Mouse (Mus musculus) layer of hippocampus, adult 18-20 months (tissue): ENCODE measurements around the gene Sesn1. TPM values are rescaled to one million over a fixed set of nuclear protein-coding genes. Genes with fewer than 3 reads are reported as not detected.
"Not testable (repeated sequence)": the region's sequence is repeated elsewhere in the genome, so short reads cannot be mapped to it uniquely, and the experiment has no call there.

ENCODE experiments used
- DNase-seq, 2 experiments: peaks; one replicate each; pipeline ENCODE4 v3.0.0; 2022; ENCODE audit warnings: low spot score in 2 of 2
- total RNA-seq, 2 experiments: library from RNA; stranded (reverse); gene quantifications; 2 replicates each; pipeline ENCODE4 v1.2.3; 2021

Sesn1 gene
- total RNA-seq, 2 experiments from 2014 or later, result 54.1 to 55.6 TPM

DNA sequence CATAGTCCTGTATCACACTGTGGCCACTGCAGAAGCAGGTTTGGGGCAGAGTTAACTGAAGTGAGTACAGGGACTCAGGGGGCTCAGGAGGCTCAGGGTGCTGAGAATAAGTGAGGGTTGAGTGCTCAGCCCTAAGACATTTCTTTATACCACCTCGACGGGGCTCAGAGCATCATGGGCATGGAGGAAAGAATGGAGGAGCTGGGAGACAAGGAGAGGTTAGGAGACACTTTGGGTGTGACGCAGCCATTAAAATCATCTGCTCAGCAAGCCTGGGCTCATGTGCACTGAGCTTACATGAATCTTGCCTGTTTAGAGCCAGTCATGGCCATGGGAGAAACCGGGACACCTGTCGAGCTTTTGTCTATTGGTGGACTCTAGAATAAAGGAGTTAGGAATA, 10.7 kb downstream of the Sesn1 start:
- no peak for DNase-seq

DNA sequence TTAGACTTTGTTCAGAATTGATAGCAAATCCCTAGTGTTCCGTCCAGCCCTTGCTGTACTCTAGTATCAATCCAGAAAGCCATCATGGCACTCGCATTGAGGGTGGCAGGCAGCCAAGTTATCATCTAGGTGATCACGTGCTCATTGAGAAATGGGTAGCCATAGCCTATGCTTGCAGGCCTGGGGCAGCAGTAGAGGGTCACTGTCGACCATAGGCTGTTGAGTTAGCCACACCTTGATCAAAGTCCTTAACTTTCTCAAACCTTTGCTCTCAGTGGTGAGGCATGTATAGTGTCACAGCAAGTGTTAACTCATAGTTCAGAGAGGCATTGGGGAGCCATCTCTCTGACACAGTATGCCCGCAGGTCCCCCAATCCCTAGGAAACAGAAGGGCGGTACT, 11.4 kb downstream of the Sesn1 start:
- DNase-seq, result no peak

DNA sequence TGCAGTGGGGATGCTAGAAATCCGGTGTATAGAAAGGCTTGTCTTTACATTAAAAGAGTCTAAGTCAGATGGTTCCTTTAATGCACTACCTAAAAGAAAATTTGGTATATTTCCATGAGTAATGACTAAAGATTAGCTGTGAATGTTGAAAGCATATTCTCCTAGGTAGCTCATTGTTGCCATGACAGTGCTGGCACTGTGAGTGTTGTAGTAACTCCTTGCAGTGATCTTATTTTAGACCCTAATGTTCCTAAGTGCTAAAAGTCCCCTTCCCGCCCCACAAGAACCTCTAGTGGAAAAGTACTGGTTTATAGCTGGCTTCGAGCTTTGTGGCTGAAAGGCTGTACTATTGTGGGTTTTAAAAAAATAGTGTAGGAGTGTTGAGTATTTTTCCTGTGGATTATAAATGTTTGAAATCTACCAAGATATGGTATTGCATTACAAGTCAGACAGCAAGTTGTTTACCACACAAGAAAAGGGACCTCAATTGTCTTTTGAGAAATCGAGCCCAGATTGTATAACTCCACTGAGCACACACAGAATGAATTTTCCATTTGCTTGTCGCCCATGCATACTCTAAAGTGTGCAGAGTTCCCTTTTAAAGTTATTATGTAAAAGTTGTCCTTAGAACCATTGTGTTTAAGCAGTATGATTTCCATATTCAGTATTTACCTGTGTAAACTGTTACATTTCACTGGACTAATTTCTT, 13.0 kb downstream of the Sesn1 start:
- DNase-seq, result peak in 1 of 2 experiments; percentile 28

DNA sequence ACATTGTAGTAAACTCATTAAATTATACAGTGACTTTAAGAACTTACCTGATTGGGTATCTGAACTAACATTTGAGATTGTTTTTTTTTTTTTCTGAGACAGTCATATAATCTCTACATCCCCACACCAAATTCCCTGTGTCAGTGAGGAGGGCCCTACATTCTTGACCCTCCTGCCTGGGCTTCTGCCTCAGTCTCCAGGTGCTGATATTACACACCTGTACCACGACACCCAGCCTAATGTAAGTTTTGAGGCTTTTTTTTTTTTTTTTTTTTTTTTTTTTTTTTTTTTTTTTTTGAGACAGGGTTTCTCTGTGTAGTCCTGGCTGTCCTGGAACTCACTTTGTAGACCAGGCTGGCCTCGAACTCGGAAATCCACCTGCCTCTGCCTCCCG, 13.5 kb downstream of the Sesn1 start:
- DNase-seq, result not testable (repeated sequence)

GRCm38 (mm10) chr10:41823916-41824315, 14.2 kb downstream of the Sesn1 start:
- no peak for DNase-seq

- no peak for DNase-seq
These were observed 15.3 kb downstream of the Sesn1 start for GRCm38 (mm10) chr10:41825041-41825440.

- no peak for DNase-seq
These were observed 16.3 kb downstream of the Sesn1 start for GRCm38 (mm10) chr10:41825996-41826395.

GRCm38 (mm10) chr10:41826526-41827116, 16.9 kb downstream of the Sesn1 start:
- no peak for DNase-seq

DNA sequence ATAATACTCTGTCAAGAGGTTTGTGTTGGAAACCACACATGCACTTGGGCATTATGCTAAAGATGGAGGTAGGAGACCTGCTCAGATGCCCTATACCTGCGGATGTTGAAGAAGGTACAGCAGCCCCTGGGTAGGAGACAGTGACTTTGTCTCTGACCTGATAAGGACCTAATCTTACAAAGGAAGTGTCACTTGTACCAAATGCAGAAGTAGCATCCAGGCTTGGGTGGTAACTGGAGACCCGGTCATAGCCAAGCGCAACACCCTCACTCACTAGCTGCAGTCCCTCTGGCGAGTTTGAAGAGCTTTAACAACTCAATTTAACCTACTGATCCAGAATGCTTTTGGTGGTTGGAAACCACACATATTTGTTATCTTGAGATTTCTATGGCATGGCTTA, 18.0 kb downstream of the Sesn1 start:
- DNase-seq, result no peak

- DNase-seq, result no peak
These were observed 19.5 kb downstream of the Sesn1 start for GRCm38 (mm10) chr10:41829191-41829590.

DNA sequence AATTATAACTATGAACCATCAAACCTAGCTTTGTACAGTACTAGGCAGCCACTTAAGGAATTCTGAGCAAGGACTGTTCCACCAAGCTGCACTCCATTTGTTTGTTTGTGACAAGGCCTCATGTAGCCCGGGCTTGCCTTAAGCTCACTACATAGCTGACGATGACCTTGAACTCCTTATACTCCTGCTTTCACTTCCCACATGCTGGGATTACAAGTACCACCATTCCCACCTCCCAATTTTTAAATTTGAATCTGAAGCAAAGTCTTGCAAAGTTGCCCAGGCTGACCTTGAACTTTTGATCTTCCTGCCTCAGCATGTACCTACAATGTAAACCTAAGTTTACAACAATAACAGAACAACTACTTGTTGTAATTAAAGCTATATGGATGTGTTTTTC, 20.2 kb downstream of the Sesn1 start:
- DNase-seq, result no peak

DNA sequence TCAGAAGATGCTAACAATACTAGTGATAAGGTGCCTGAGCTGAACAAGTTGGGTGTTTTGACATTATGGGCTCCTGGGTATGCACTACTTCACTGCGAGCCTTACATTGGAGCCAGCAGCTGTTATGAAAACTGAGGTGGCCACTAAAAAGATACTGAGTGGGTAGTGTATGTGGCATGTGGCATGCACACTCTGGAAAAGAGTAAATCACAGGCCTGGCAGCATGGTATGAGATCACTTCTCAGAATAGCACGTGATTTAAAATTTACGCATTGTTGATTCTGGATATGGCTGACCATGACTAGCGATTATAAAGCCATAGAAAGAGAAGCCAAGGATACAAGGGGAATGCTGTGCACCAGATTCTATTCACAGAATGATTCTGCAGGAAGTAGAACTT, 20.7 kb downstream of the Sesn1 start:
- DNase-seq, result no peak

- DNase-seq, result peak; percentile 42 to 86
These were observed 21.3 kb downstream of the Sesn1 start for GRCm38 (mm10) chr10:41830851-41831522.

- no peak for DNase-seq
These were observed 22.5 kb downstream of the Sesn1 start for GRCm38 (mm10) chr10:41832191-41832590.

DNA sequence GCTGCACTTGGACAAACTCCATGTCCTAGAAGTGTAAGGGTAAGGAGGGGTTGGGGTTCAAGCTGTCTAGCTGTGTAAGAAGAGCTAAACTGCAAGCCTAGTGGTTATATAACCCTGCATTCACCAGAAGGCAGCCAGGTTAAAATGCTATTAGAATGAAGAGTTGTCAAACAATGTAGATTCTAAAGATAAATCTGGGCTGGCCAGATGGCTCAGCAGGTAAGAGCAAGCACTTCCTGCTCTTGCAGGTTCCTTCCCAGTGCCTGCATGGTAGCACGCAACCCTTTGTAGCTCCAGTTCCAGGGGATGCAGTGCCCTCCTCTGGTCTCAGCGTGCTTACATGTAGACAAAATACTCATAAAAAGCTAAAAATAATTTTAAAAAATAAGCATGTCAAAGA, 24.4 kb downstream of the Sesn1 start:
- no peak for DNase-seq

DNA sequence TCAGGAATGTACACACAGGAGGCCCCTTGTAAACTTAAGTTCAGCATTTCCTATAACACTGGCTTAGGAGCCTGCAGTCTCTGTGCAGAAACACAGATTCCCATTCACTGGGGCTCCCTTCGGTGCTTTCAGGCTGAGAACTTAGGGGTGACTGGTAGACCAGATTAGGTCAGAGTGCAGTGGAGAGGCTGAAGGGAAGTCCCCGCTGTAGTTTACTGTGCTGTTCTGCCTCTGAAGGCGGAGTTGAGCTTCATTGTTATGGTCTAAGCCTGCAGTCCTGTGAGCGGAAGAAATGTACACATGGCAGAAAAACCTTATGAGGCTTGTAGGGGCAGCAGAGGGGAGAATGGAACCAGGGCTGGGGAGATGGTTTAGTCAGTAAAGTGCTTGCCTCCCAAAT, 29.2 kb downstream of the Sesn1 start:
- DNase-seq, result no peak

- no peak for DNase-seq
These were observed 38.0 kb downstream of the Sesn1 start for GRCm38 (mm10) chr10:41847737-41848136.

GRCm38 (mm10) chr10:41848721-41849120, 39.0 kb downstream of the Sesn1 start:
- no peak for DNase-seq

- DNase-seq, result no peak
These were observed 50.1 kb downstream of the Sesn1 start for GRCm38 (mm10) chr10:41859820-41860219.

- no peak for DNase-seq
These were observed 50.5 kb downstream of the Sesn1 start for GRCm38 (mm10) chr10:41860275-41860688.

GRCm38 (mm10) chr10:41863053-41863452, 53.3 kb downstream of the Sesn1 start:
- no peak for DNase-seq

- no peak for DNase-seq
These were observed 56.5 kb downstream of the Sesn1 start for GRCm38 (mm10) chr10:41866069-41866837.
